Mouse (Mus musculus) frontal cortex, postnatal 25 days (tissue): ENCODE measurements around the gene Pwwp2b.

Experiments
- DNase-seq, 2 experiments: peaks; one replicate each; pipeline ENCODE4 v3.0.0; 2022; ENCODE audit warnings: low spot score in 2 of 2

Gene Pwwp2b

DNA sequence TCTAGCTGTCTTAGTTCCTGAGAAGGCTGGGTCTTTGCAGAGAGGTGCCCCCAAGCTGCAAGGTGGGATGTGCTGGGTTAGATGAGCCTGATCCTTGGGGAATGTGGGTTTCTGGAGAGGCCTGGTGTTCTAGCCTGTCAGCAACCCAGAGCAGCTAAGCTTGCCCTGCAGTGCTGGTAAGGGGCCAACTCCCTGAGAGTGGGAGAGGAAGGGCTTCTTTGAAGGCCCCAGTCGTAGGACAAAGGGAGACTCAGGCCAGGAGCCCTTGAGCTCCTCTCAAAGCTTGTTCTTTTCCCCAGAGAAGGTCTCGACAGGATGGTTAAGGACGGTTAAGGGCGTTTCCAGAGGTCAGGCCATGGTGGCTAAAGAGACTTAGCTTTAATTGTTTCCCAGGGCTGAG, 16.1 kb downstream of the Pwwp2b start:
- DNase-seq: no peak

DNA sequence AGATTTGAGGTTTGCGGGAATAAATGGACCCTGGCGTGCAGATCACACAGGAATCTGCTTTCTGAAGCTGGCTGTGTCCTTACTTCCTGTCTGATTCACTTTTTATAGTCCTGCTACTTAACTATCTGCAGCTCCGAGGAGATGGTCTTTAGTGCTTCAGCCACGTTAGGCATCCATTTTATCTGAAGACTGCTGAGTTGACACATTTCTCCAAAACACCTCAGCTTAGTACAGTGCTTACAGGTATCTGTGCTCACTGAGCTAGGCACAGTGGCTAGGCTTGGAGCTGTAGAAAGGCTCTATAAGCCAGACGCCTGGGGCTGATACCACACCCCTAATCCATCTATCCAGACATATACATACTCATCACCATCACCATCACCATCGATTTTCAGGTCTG, 17.4 kb downstream of the Pwwp2b start:
- no peak for DNase-seq

DNA sequence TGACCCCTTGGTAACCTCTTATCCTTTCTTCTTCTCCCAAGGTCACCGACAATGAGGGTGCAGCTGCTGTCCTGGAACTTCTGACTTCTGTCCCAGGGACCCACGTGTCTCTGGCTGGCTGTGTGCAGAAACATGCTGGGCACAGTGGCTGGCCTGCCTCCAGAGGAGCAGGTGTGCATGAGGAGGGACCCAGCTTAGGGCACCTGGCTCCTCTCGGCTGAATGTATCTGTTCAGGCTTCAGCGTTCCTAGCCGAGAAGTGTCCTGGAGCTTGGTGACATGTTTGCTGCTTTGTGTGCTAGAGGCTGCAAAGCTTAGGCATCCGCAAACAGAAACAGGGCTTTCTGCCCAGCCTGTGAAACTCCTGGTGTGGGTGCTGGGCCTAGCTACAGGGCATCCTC, 18.1 kb downstream of the Pwwp2b start:
- DNase-seq: no peak

DNA sequence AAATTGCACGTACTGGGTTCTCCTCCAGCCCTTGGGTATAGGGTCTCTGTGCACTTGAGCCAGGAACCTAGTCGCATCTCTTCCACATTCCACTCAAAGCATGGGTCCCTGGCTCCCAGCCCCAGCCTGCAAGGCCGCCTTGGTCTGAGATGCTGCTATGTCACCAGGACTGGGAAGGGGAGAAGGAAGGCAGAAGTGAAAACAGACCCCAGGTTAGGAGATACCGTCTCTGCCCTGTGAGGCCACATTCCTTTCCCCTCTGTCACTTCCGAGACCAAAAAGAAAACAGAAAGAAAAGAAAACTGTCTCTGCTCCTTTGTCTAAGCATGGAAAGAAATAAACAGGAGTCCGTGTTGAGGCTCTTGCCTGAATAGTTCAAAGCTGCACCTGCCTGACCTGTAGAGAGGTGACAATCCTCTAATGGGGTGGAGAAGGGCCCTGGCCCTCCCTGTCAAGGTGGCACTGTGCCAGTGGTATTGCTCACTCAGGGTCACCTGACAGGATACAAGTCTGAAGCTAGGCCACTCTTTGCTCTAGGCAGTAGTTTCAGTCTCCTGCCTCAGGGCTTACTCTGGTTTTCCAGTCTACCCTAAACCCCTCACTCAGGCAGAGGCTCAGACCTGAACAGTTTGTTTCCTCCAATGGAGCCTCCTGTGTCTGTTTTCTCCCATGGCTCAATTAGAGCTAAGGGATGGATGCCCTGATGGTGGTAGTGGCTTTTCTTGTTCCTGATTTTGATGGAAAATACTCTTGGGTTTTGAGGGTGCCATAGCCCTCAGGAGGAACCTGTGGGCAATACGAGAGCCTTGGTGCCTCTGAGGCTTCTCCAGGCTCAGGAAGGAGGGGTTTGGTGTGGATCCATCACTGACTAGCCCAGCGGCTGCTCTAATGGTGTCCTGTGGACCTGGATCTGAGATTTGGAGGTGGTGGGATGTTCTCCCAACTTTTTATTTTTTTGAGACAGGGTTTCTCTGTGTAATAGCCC, 18.9 kb downstream of the Pwwp2b start:
- no peak for DNase-seq

DNA sequence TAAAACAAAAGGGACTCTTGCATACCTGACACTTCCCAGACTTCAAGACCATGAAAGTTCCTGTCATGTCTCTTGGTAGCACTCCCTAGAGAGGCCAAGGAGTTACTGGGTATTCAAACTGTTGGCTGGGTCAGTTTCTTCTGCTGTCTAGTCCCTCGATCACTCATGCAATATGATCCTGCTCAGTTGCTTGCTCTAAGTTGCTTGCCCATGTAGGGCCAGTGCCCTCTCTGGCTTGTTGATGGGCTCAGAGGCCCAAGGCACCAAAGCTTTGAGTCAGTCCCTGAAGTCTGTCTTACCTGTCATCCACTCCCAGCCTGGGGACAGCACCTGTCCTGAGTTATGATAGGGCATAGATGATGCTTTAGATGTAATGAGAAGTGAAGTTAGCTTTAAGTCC, 22.5 kb downstream of the Pwwp2b start:
- DNase-seq: no peak

DNA sequence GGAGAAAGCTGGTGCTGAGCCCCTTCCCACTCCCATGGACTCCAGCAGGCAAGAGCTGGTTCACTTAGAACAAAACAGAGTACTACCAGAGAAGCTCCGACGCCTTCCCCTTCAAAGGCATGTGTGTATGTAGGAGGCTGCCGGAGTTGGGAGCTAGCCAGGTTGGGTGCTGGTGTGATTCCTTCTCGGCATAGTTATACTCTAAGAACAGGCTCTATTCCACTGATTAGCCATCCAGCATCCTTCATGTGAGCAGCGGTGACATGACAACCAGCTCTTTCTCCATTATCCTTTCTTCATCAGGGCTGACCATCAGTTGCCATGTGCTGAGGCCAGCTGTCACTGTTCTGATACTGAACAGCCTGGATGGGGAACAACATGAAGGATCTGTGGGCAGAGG, 23.6 kb downstream of the Pwwp2b start:
- DNase-seq: peak; percentile 40 to 41

DNA sequence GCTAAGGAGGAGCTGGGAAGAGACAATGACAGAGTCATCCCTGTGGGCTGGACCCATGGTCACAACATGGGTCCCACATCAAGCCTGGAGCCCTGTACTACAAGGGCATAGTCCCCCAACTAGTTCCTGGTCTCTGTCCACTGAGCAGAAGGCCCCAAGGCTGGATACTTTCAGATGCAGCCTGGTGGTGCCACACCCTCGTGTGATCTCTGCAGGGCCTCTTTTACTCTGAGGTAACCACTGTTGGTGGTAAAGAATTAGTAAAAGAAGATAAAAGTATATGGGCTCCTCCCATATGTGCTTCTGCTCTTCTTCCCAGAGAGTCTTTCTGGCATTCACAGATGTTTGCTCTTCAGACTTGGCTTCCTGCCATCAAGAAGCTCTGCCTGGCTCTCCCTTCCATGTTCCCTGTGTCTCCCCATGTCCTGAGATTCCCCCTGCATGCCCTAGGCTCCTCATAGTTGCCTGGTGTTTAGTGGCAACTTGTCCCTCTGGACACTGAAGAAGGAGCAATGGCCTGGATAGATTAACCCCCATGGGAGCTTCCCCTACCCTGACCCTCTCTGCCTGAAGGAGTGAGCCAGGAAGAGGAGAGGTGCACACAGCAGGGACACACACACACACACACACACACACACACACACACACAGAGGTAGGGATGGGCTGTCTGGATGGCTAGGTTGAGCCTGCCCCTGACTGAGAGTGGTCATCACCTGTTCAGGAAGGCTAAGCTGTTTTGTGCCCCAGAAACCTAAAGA, 24.5 kb downstream of the Pwwp2b start:
- DNase-seq: no peak

DNA sequence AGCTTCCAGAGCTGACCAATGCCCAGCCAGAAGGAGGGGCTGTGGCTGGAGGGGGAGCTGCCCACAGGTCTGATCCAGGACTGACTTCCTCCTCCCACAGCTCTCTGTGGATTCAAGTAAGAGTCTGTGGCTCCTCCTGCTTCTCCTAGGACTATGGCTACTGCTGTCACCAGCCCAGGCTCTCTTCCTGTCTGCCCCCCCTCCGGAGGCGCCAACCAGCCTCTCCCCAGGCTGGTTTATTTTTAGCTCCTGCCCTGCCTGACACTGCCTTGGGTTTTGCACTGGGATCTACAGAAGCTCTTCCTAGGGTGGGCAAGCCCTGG, 25.1 kb downstream of the Pwwp2b start:
- no peak for DNase-seq

DNA sequence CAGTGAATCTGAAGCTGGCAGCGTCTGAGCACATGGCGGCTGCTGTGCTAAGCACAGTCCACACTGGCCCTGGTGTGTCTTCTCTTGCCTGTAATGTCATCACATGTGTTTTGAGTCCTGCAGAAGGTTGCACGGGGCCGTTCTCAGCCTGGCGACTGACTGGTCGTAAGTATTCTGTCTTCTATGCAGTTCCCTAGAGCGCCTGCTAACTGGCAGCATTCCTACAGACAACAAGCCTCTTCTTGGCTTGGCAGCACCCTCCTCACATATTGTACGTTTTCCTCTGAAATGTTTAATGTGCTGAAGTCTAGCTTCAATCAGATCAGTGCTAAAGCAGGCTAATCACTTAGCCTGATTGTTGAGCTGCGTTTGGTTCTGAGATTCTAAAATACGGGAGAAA, 27.3 kb downstream of the Pwwp2b start:
- DNase-seq: no peak

DNA sequence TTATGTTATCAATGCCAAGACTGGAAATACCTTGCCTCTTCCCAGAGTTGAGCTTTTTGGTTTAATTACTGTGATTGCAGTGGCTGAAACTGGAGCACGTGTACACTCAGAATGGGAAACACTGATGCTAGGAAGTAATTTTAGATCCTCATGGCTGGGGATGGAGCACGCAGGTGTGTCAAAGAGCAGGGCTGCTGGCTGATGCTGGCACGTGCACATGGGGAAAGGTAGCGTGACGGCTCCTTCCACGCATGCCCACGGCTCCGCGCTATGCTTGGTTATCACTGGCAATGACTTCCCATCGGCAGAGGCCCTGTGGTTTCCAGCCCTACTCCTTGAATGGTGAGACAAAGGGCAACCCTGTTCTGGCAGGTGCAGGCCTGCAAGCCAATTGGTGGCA, 27.9 kb downstream of the Pwwp2b start:
- DNase-seq: no peak

DNA sequence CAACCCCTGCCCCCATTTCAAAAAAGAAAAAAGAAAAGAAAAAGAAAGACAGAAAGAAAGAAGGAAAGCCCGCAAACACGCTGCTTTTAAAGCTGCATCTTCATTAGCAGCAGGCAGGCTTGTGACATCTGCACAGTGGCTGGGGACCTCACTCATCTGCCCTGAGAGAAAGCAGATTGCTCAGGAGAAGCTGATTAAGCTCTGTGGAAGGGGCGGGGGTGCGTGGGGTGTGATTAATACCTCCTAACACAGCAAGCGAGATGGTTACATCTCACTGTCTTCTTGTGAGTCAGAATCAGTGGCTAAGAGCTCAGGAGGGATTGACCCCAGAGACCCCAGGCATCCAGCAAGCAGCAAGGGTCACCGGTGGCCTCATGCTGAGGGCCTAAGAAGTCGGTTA, 29.3 kb downstream of the Pwwp2b start:
- DNase-seq: no peak

DNA sequence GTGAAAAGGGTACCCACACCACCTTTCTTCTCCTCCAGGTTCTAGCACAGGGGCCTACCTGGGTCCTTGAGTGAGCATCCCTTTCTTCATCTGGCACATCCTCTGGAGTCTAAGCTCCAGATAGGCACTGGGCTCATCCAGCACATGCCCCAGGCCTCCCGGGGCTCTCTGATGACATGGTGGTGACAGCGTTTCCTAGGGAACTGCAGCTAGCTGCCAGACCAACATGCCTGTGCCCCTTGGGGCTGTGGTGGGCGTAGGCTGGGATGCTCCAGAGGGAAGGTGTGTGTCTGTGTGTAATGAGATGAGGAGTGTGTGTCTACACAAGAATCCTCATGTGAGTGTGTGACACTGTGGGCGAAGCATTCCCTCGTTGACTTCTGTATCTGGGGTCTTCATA, 31.3 kb downstream of the Pwwp2b start:
- DNase-seq: no peak

DNA sequence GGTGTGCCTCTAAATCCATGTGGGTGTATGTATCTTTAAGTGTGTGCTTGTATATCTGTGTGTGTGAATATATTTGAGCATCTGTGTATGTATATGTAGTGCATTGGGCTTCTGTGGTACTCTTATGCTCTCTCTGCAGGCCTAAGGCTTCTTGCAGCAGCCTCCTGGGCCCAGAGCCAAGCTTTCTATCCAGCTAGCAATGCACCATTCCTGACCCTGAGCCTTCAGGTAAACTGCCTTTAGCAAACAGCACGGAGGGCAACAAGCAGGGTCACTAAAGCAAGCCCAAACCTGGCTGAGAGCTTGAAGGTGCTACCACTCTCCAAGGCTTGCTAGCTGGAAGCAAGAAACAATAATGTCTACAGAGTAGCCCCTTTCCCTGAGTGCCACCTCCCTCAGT, 31.8 kb downstream of the Pwwp2b start:
- no peak for DNase-seq

DNA sequence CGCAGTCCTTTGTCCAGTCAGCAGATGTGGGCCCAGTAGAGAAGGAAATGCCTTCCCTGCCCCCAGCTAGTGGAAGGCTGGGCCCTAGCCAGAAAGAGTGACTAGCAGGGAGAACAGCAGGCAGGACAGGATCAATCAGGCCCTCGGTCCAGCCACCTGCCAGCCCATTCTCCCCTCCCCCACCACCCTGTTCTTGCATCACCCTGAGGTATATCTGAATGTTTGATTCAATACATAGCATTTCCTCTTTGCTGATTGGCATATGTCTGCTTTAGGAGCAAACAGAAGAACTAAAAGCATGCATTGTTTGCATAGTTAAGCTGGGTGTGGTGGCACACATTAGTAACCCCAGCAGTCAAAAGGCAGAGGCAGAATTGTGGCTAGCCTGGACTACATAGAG, 32.9 kb downstream of the Pwwp2b start:
- no peak for DNase-seq

DNA sequence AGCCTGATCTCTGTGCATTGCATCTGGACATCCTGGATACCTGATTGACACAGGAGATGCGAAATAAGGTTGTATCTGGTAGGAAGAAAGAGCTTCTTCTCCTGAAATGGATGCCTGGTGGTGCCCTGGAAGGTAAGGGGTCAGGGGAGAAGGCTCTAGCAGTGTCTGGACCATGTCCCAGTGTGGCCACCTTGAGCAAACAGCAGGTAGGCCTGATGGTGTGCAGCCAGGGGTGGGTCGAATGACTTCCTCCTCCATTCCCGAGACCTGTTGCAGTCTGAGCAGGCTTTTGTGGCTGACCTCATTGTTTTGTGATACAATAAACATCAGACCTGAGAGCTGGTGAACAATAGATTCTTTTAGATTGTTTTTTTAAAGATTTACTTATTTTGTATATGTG, 33.8 kb downstream of the Pwwp2b start:
- no peak for DNase-seq

DNA sequence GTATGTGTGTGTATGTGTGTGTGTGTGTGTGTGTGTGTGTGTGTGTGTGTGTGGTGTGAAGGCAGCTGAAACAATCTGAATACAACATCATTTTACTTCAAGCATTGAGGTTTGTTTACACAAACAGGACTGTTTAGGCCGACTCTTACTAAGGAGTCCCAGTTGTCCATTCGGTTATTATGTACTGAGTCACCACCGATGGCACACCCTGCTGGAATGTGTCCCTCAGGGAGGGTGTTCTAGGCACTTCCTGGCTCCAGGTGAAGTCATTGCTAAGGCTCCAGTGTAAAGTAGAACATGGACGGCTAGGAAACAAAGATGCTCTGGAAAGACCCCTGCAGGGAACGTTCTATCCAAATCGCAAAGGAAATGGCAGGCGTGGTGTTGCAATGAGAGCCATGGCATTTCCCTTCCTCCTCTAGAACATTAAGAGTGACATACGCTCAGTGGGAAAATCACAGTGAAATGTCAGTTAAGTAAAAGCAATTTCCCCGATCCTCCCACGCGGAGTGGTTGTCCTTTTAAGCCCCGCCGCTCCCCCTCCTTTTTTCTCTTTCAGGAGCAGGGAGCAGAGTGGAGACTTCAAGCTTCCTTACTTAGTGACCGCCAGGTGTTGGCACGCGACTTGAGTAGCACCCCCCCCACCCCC, 37.1 kb downstream of the Pwwp2b start:
- DNase-seq: no peak

DNA sequence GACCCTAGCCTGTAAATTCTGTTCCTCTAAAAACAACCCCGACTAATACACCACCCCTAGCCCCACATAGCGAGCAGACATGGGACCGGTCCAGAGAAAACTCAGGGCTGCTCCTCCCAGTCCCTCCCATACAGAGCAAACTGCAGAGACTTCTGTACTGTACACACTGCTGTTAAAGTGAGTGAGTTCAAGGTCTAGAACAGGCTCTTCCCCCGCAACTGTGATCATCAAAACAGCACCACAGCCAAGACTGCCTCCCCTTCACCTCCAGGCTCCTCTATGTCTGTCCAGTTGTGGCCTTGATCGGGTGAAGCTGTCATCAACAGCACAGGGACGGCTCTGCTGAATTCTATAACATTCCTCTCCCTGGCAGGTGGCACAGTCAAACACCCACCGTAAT, 40.3 kb downstream of the Pwwp2b start:
- DNase-seq: no peak

DNA sequence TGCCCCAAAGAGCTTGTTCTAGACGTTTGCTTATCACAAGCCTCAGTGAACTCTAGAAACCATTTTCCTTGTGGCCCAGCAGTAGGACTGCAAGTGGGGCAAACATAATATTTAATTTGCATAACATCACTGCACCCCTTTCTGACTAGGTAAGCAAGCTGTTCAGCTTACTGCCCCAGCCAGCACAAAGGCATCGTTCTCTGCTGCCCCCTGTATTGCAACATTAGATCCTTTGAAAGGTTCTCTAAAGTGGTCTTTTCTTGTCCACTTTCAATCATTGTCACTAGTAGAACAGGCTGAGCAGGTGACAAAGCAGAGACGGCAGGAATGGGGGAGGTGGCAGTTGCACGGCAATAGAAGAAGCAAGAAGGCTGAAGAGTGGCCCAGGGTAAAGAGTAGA, 45.1 kb downstream of the Pwwp2b start:
- no peak for DNase-seq

DNA sequence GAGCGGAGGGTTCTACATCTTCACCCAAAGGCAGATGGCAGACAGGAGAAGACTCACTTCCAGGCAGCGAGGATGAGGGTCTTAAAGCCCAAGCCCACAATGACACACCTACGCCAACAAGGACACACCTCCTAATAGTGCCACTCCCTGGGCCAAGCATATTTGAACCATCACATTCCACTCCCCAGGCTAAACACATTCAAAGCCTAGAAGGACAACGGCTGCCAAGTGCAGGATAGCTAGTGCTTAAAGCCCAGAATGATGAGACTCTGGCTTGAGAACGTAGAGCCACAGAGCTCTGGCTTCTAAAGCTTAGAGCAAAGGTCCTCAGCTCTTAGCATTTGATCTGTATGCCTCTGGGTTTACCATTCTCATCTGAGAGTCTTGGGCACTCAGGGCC, 45.8 kb downstream of the Pwwp2b start:
- no peak for DNase-seq

DNA sequence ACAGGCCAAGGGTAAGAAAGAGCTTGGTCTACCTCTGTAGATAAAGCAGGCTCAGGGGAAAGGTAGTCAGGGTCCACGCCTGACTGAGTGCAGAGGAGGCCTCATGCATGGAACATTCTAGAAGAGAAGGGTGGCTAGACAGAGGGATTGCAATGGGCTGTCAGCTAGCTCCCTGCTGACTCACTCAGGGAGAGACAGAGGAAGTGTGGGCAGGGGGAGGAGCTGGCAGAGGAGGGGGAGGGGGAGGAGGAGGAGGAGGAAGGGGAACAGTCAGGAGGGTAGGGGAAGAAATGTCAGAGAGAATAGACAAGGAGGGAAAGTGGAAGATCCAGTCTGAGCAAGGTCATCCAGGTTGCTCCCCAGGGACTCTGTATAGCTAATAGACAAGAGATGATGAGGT, 47.4 kb downstream of the Pwwp2b start:
- no peak for DNase-seq

DNA sequence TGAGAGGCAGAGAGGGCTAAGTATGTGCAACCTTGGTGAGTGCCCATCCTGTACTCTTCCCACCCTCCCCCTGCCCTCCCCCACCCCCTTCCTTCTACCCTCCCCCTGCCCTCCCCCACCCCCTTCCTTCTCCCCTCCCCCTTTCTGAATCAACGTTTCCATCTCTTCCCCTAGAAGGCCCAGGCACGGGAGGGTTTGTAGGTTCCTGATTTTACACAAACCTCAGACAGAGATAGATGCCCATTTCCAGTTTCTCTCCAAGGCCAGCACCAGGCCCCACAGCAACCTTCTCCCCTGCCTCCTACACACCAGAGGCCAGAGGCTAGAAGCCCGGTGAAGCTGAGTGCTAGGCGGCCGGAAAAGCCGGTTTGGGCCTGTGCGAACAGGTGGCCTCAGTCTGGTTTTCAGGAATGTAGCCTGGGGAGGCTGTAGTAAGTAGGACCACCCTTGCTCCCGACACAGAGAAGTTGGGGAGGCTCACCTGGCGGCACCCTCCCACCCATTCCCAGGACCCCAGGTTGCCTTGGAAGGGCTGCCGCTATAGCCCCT, 48.3 kb downstream of the Pwwp2b start:
- DNase-seq: no peak

DNA sequence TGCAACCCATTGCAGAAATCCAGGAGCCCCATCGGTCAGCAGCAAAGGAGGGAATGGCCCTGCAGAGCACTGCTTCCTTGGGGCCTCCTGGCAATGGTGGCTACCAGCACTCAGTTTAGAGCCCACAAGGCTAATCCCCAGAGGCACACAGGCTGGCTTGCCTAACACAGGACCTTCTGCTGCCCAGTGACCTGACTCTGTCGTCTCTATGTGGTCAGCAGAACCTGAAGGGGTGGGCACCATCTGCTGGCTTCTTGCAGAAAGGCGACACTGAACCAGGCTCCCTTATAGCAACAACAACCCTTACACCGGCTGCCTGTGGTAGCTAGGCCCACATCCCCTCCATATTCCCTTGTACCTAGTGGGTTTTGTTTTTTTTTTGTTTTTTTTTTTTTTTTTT, 50.2 kb downstream of the Pwwp2b start:
- DNase-seq: no peak
